Mouse (Mus musculus) liver, embryonic 11.5 days (tissue): Measurements from ENCODE around the gene Il9. TPM values are rescaled to one million over a fixed set of nuclear protein-coding genes. Genes with fewer than 3 reads are reported as not detected.

Experiments used
- ATAC-seq: fragments of 200-750 bp; cut with Nextera tagmentation; replicated peaks from 2 replicates; pipeline ENCODE4 v1.8.0; 2017; ENCODE audit warnings: moderate number of reproducible peaks, mild to moderate bottlenecking, moderate TSS enrichment, moderate library complexity; ENCODE audit not compliant: low FRiP score
- DNase-seq: peaks from one replicate; pipeline ENCODE4 v3.0.0-alpha.2; 2017; ENCODE audit warnings: low spot score
- H3K27ac ChIP-seq: fragments of 300-500 bp; sonication (generic); 2 replicates; pipeline ENCODE4 v1.5.1; 2014; ENCODE audit warnings: mild to moderate bottlenecking, low read depth, low read length, control low read depth
- H3K27me3 ChIP-seq: fragments of 300-500 bp; sonication (generic); replicated peaks from 2 replicates; pipeline ENCODE4 v1.6.1; 2014; ENCODE audit warnings: low read length, mixed read lengths; ENCODE audit not compliant: control insufficient read depth, insufficient read depth
- H3K36me3 ChIP-seq: fragments of 300-500 bp; sonication (generic); 2 replicates; pipeline ENCODE4 v1.6.1; 2014; ENCODE audit warnings: mild to moderate bottlenecking, low read length, moderate library complexity, mixed read lengths; ENCODE audit not compliant: control insufficient read depth, insufficient read depth
- H3K4me1 ChIP-seq: fragments of 300-500 bp; sonication (generic); replicated peaks from 2 replicates; pipeline ENCODE4 v1.6.1; 2014; ENCODE audit warnings: low read length, mixed read lengths; ENCODE audit not compliant: control insufficient read depth, insufficient read depth
- H3K4me2 ChIP-seq: fragments of 300-500 bp; sonication (generic); 2 replicates; pipeline ENCODE4 v1.6.1; 2014; ENCODE audit warnings: mild to moderate bottlenecking, control low read depth, moderate library complexity
- H3K4me3 ChIP-seq: fragments of 300-500 bp; sonication (generic); 2 replicates; pipeline ENCODE4 v1.5.1; 2014; ENCODE audit warnings: low read depth, low read length, control low read depth
- H3K9ac ChIP-seq: fragments of 300-500 bp; sonication (generic); 2 replicates; pipeline ENCODE4 v1.6.1; 2014; ENCODE audit warnings: low read depth, low read length, control low read depth
- H3K9me3 ChIP-seq: fragments of 300-500 bp; sonication (generic); 2 replicates; pipeline ENCODE4 v1.6.1; 2016; ENCODE audit warnings: low read length, inconsistent platforms, mixed read lengths; ENCODE audit not compliant: control insufficient read depth
- WGBS: fragments of 180-500 bp; shearing (Covaris S2); extraction: QIAGEN DNeasy Blood & Tissue Kit; methylation state at CpG from one replicate; pipeline ENCODE4 v1.1.7; 2014; 5-methylcytosine and 5-hydroxymethylcytosine counted together
- polyA plus RNA-seq: library from polyadenylated mRNA; unstranded; fragments of >200 nt; fragmentation: Nextera tagmentation; extraction: Ambion mirVana; gene quantifications from 2 replicates; pipeline ENCODE4 v1.2.1, GENCODE M21; 2014

The Il9 gene
- polyA plus RNA-seq, 1 experiment from 2014 or later = not detected

- ATAC-seq (no peak), DNase-seq (no peak)
- no peaks in the 10 kb centered on the region for H3K36me3 ChIP-seq
- WGBS = 73% methylated on average over 6 of the region's 6 CpGs
- H3K4me3 ChIP-seq = no peak overlapping the region
- no peaks in the 10 kb centered on the region for H3K9me3 ChIP-seq
- no peak overlapping the region for H3K27ac ChIP-seq
- no peaks in the 10 kb centered on the region for H3K27me3 ChIP-seq
- H3K9ac ChIP-seq = no peak overlapping the region
- H3K4me1 ChIP-seq = no peaks in the 10 kb centered on the region
- H3K4me2 ChIP-seq = no peak overlapping the region
Measured at GRCm38 (mm10) chr13:56478027-56478426, 4.0 kb downstream of the Il9 start.

- Histone ChIP-seq H3K4me1 (no peaks in the 10 kb centered on the region), H3K4me2 (no peak overlapping the region), H3K27me3 (no peaks in the 10 kb centered on the region), H3K27ac (no peak overlapping the region), H3K9ac (no peak overlapping the region), H3K9me3 (no peaks in the 10 kb centered on the region), H3K4me3 (no peak overlapping the region), H3K36me3 (no peaks in the 10 kb centered on the region)
- DNase-seq (no peak), ATAC-seq (no peak)
- 26% methylated on average over 6 of the region's 6 CpGs for WGBS
Measured at GRCm38 (mm10) chr13:56477271-56477670, 4.8 kb downstream of the Il9 start.

GRCm38 (mm10) chr13:56476790-56477189, 5.3 kb downstream of the Il9 start:
- no peak overlapping the region for H3K4me2 ChIP-seq
- H3K9me3 ChIP-seq = no peaks in the 10 kb centered on the region
- no peak for ATAC-seq

GRCm38 (mm10) chr13:56475363-56475762, 6.7 kb downstream of the Il9 start:
- H3K9ac ChIP-seq = no peak overlapping the region
- H3K4me1 ChIP-seq = no peaks in the 10 kb centered on the region
- H3K9me3 ChIP-seq = no peaks in the 10 kb centered on the region
- H3K36me3 ChIP-seq = no peaks in the 10 kb centered on the region
- WGBS = 30% methylated on average over 4 of the region's 4 CpGs
- ATAC-seq = no peak
- no peak overlapping the region for H3K27ac ChIP-seq
- H3K4me3 ChIP-seq = no peak overlapping the region
- H3K27me3 ChIP-seq = no peaks in the 10 kb centered on the region
- H3K4me2 ChIP-seq = no peak overlapping the region
- no peak for DNase-seq

More at GRCm38 (mm10) chr13:56476790-56477189, 5.3 kb downstream of the Il9 start:
- Histone ChIP-seq H3K36me3 (no peaks in the 10 kb centered on the region), H3K4me1 (no peaks in the 10 kb centered on the region), H3K9ac (no peak overlapping the region), H3K27ac (no peak overlapping the region), H3K27me3 (no peaks in the 10 kb centered on the region), H3K4me3 (no peak overlapping the region)
- no peak for DNase-seq
- 56% methylated on average over 5 of the region's 5 CpGs for WGBS

- Histone ChIP-seq H3K27ac (no peak overlapping the region), H3K9ac (no peak overlapping the region), H3K4me1 (no peaks in the 10 kb centered on the region), H3K36me3 (no peaks in the 10 kb centered on the region), H3K9me3 (no peaks in the 10 kb centered on the region), H3K4me3 (no peak overlapping the region), H3K4me2 (no peak overlapping the region), H3K27me3 (no peaks in the 10 kb centered on the region)
- DNase-seq (no peak), ATAC-seq (no peak)
- 84% methylated on average over 9 of the region's 9 CpGs for WGBS
Measured at GRCm38 (mm10) chr13:56472661-56473060, 9.4 kb downstream of the Il9 start.

GRCm38 (mm10) chr13:56471951-56472350, 10.1 kb downstream of the Il9 start:
- ATAC-seq = no peak
- Histone ChIP-seq H3K9ac (no peak overlapping the region), H3K27me3 (no peaks in the 10 kb centered on the region), H3K4me2 (no peak overlapping the region), H3K4me3 (no peak overlapping the region), H3K36me3 (no peaks in the 10 kb centered on the region), H3K27ac (no peak overlapping the region), H3K9me3 (no peaks in the 10 kb centered on the region), H3K4me1 (no peaks in the 10 kb centered on the region)
- DNase-seq = no peak
- WGBS = 72% methylated on average over 9 of the region's 9 CpGs

GRCm38 (mm10) chr13:56471211-56471610, 10.8 kb downstream of the Il9 start:
- H3K36me3 ChIP-seq = no peaks in the 10 kb centered on the region
- DNase-seq = no peak
- H3K4me3 ChIP-seq = no peak overlapping the region
- H3K27ac ChIP-seq = no peak overlapping the region
- no peaks in the 10 kb centered on the region for H3K27me3 ChIP-seq
- no peak for ATAC-seq
- H3K4me2 ChIP-seq = no peak overlapping the region
- H3K4me1 ChIP-seq = no peaks in the 10 kb centered on the region
- no peaks in the 10 kb centered on the region for H3K9me3 ChIP-seq
- no peak overlapping the region for H3K9ac ChIP-seq
- WGBS = 85% methylated on average over 6 of the region's 6 CpGs

- H3K9me3 ChIP-seq = no peaks in the 10 kb centered on the region
- H3K27ac ChIP-seq = no peak overlapping the region
- DNase-seq (no peak), ATAC-seq (no peak)
- H3K27me3 ChIP-seq = 0 out of 2 replicates have a peak, but pooled peaks cover under 1% of the 10 kb centered on the region
- H3K9ac ChIP-seq = no peak overlapping the region
- 83% methylated on average over 4 of the region's 4 CpGs for WGBS
- H3K4me3 ChIP-seq = no peak overlapping the region
- no peaks in the 10 kb centered on the region for H3K4me1 ChIP-seq
- H3K36me3 ChIP-seq = no peaks in the 10 kb centered on the region
- H3K4me2 ChIP-seq = no peak overlapping the region
Measured at GRCm38 (mm10) chr13:56468536-56468935, 13.5 kb downstream of the Il9 start.

- WGBS = 86% methylated on average over 7 of the region's 7 CpGs
Measured at GRCm38 (mm10) chr13:56467786-56468185, 14.3 kb downstream of the Il9 start.

More at GRCm38 (mm10) chr13:56467786-56468185, 14.3 kb downstream of the Il9 start:
- no peak overlapping the region for H3K4me3 ChIP-seq
- H3K36me3 ChIP-seq = no peaks in the 10 kb centered on the region
- no peaks in the 10 kb centered on the region for H3K4me1 ChIP-seq
- DNase-seq (no peak), ATAC-seq (no peak)
- 0 out of 2 replicates have a peak, but pooled peaks cover 2% of the 10 kb centered on the region for H3K27me3 ChIP-seq
- H3K27ac ChIP-seq = no peak overlapping the region
- no peak overlapping the region for H3K4me2 ChIP-seq
- H3K9me3 ChIP-seq = no peaks in the 10 kb centered on the region
- no peak overlapping the region for H3K9ac ChIP-seq
